Mouse (Mus musculus) embryonic facial prominence, embryonic 12.5 days (tissue): Measurements from ENCODE around the gene Cela3a. TPM values are rescaled to one million over a fixed set of nuclear protein-coding genes. Genes with fewer than 3 reads are reported as not detected.

ENCODE experiments used
- ATAC-seq: fragments of 200-750 bp; cut with Nextera tagmentation; 2 replicates; pipeline ENCODE4 v1.8.0; 2017; ENCODE audit not compliant: insufficient number of reproducible peaks, insufficient read depth, low FRiP score, low TSS enrichment
- H3K27ac ChIP-seq: fragments of 300-500 bp; sonication (generic); 2 replicates; pipeline ENCODE4 v1.5.1; 2016; ENCODE audit warnings: mild to moderate bottlenecking
- H3K27me3 ChIP-seq: fragments of 300-500 bp; sonication (generic); 2 replicates; pipeline ENCODE4 v1.6.1; 2016; ENCODE audit warnings: mild to moderate bottlenecking, moderate library complexity
- H3K36me3 ChIP-seq: fragments of 300-500 bp; sonication (generic); 2 replicates; pipeline ENCODE4 v1.6.1; 2016; ENCODE audit warnings: mild to moderate bottlenecking
- H3K4me1 ChIP-seq: fragments of 300-500 bp; sonication (generic); 2 replicates; pipeline ENCODE4 v1.6.1; 2016
- H3K4me2 ChIP-seq: fragments of 300-500 bp; sonication (generic); replicated peaks from 2 replicates; pipeline ENCODE4 v1.6.1; 2016; ENCODE audit warnings: mild to moderate bottlenecking, moderate library complexity
- H3K4me3 ChIP-seq: fragments of 300-500 bp; sonication (generic); 2 replicates; pipeline ENCODE4 v1.5.1; 2016; ENCODE audit warnings: mild to moderate bottlenecking
- H3K9ac ChIP-seq: fragments of 300-500 bp; sonication (generic); 2 replicates; pipeline ENCODE4 v1.6.1; 2016; ENCODE audit warnings: mild to moderate bottlenecking, moderate library complexity
- H3K9me3 ChIP-seq: fragments of 300-500 bp; sonication (generic); 2 replicates; pipeline ENCODE4 v1.6.1; 2016; ENCODE audit warnings: mild to moderate bottlenecking, moderate library complexity
- WGBS: fragments of 180-500 bp; shearing (Covaris S2); methylation state at CpG from one replicate; pipeline ENCODE4 v1.1.7; 2016; 5-methylcytosine and 5-hydroxymethylcytosine counted together
- polyA plus RNA-seq: library from polyadenylated mRNA; unstranded; fragments of >200 nt; fragmentation: Nextera tagmentation; extraction: Ambion mirVana; gene quantifications from 2 replicates; pipeline ENCODE4 v1.2.1, GENCODE M21; 2016

Gene Cela3a
- polyA plus RNA-seq, 1 experiment from 2014 or later = not detected

DNA sequence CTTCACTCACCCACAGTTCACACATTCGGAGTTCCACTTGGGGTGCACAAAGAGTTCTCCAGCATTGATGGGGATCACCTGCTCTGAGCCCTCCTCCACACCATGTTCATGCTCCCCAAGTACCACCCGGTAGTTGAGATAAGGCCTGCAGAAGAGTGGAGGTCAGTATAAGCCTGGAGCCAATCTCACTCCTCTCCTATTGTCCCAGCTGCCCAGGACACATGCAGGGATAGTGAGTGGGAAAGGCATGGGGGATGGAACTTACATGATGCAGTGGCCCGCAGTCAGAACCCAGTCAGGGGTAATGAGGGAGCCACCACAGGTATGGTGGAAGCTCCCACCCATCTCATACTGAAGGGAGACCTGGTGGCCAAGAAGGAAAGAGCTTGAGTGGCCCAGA, 4.0 kb downstream of the Cela3a start:
- Histone ChIP-seq H3K27me3 (no peaks in the 10 kb centered on the region), H3K4me3 (no peak overlapping the region), H3K27ac (no peak overlapping the region), H3K9ac (no peak overlapping the region), H3K36me3 (no peaks in the 10 kb centered on the region), H3K9me3 (no peaks in the 10 kb centered on the region), H3K4me1 (no peaks in the 10 kb centered on the region), H3K4me2 (no peak overlapping the region)
- no peak for ATAC-seq
- WGBS = 90% methylated on average over 3 of the region's 3 CpGs

DNA sequence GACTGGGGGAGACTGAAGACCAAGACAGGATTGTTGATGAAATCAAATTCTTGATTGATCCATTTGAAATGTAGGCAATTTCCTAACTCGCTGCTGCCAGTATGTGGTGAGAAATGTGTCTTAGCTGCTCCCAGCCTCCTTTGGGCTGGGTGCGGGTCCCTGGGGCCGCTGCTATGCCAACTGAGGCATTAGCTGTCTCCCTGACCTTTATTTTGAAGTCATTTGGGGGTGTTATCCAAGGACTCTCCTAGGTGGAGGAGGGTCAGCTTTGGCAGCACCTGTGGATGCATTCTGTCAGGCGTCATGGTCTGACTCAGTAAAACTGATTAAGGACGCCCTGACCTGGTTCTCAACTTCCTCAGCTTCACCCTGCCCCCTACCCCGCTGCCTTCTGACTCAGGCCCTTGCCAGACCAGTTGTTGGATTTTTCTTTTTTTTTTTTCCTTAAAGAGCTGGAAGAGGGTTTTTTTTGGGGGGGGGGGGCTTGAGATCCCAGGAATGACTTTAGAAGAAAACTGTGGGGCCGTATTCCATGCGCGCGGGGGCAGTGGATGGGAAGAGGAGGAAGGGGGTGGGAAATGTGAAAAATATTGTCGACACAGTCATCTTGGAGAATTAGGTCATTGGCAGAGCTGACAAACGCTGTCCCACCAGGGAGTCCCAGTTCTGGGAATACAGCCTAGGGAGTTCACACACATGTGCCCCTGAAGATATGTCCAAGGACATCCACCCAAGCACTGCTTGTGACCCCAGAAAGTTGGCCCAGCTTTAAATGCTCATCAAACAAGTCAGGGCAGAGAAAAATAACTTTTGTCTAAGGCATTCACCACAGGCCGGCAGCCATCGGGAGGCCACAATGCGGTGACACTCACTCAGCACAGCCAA, 12.7 kb downstream of the Cela3a start:
- no peak for ATAC-seq

DNA sequence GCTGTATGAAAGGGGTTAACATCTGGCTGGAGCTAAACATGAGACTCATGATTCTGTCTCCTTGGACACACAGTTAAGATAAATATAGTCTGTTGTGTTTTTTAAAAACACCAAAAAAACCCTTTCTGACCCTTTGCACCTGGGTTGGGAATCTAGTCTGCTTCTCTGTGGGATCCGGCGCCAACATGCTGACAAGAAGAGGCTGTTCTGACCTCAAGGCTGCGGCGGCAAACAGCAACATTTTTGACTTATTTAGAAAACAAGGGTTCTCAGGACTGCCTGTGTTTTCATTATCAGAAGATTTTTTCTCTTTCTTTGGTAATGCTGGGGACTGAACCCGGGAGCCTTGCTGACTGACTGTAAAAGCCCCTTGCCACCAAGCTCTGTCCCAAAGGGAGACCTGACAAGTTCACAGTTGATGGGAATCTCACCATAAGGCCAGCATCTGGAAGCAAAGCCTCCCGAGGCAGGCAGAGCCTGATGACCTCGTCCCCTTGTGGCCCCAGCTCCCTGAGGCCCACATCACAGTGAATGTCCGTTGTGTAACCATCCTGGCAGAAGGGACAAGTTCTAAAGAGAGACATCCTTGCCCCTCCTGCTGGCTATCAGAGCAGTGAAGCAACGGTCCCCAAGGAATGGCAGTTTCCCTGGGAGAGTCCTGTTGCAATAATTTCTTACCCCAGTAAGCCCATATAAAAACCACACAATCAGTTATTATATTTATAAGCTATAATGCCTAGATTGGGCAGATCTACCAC, 16.0 kb downstream of the Cela3a start:
- Histone ChIP-seq H3K36me3 (no peaks in the 10 kb centered on the region), H3K4me2 (no peak overlapping the region), H3K4me3 (no peak overlapping the region), H3K9me3 (0 out of 2 replicates have a peak, but pooled peaks cover 3% of the 10 kb centered on the region), H3K9ac (no peak overlapping the region), H3K27ac (no peak overlapping the region), H3K27me3 (no peaks in the 10 kb centered on the region), H3K4me1 (peaks cover 3% of the 10 kb centered on the region; the same call in 1 of the 2 replicates)
- ATAC-seq = no peak
- 57% methylated on average over 9 of the region's 9 CpGs for WGBS

More for the DNA sequence above, 12.7 kb downstream of the Cela3a start:
- 78% methylated on average over 15 of the region's 15 CpGs for WGBS
- Histone ChIP-seq H3K4me3 (no peak overlapping the region), H3K4me1 (no peaks in the 10 kb centered on the region), H3K9me3 (no peaks in the 10 kb centered on the region), H3K27me3 (no peaks in the 10 kb centered on the region), H3K4me2 (no peak overlapping the region), H3K9ac (no peak overlapping the region), H3K36me3 (no peaks in the 10 kb centered on the region), H3K27ac (no peak overlapping the region)

DNA sequence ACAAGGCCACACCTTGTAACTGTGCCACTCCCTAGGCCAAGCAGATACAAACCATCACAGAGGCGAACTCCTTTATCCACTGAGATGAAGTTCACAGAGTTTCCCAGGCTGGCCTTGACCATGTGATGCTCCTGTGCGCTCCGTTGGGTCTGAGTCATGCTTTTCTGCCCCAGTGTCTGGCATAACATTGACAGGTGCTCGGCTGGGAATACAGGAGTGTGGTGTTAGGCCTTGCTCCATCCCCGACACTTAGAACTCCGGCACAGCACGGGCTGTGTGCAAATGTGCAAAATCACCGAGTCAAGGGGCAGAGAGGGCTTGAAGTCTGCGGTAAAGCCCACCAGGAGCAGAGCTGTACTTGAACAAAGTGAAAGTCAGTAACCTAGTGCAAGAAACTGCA, 16.7 kb downstream of the Cela3a start:
- H3K27ac ChIP-seq = no peak overlapping the region
- 82% methylated on average over 9 of the region's 9 CpGs for WGBS
- no peak overlapping the region for H3K4me3 ChIP-seq
- H3K27me3 ChIP-seq = no peaks in the 10 kb centered on the region
- no peaks in the 10 kb centered on the region for H3K36me3 ChIP-seq
- peaks cover 3% of the 10 kb centered on the region; the same call in 1 of the 2 replicates for H3K4me1 ChIP-seq
- H3K4me2 ChIP-seq = no peak overlapping the region
- H3K9me3 ChIP-seq = 0 out of 2 replicates have a peak, but pooled peaks cover 3% of the 10 kb centered on the region
- no peak overlapping the region for H3K9ac ChIP-seq
- no peak for ATAC-seq

DNA sequence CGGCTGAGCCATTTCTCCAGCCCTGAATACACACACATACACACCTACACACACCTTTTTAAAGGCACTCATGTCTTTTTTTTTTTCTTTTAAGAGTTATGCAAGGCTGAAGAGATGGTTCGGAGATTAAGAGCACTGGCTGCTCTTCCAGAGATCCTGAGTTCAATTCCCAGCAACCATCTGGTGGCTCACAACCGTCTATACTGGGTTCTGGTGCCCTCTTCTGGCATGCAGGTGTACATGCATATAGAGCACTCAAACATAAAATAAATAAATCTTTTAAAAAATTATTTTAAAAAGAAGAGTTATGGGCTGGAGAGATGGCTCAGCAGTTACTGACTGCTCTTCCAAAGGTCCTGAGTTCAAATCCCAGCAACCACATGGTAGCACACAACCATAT, 18.3 kb downstream of the Cela3a start:
- Histone ChIP-seq H3K9me3 (0 out of 2 replicates have a peak, but pooled peaks cover 3% of the 10 kb centered on the region), H3K27me3 (no peaks in the 10 kb centered on the region), H3K36me3 (no peaks in the 10 kb centered on the region), H3K9ac (no peak overlapping the region), H3K27ac (no peak overlapping the region), H3K4me3 (no peak overlapping the region), H3K4me1 (peaks cover 3% of the 10 kb centered on the region; the same call in 1 of the 2 replicates), H3K4me2 (no peak overlapping the region)
- ATAC-seq = no peak
- 92% methylated on average over 3 of the region's 3 CpGs for WGBS

DNA sequence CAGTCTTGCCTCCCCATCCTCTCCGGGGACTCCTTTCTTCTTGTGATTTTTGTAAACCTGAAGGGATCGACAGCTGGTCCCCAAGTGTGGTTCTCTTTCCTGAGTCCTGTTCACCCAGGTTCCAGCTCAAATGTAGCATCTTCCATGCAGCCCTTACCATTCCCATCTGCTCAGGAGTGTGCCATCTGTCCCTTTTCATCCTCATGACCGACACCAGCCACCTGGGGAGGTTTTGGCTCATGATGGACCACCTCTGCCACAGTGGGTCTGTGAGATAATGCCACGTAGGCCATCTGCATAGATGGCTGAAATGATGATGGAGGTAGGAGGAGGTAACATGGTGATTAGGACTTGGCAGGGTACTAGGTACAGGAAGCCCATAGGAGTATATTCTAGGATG, 19.4 kb downstream of the Cela3a start:
- no peak overlapping the region for H3K9ac ChIP-seq
- WGBS = 94% methylated on average over 4 of the region's 4 CpGs
- H3K4me2 ChIP-seq = no peak overlapping the region
- no peaks in the 10 kb centered on the region for H3K36me3 ChIP-seq
- H3K27ac ChIP-seq = no peak overlapping the region
- H3K27me3 ChIP-seq = no peaks in the 10 kb centered on the region
- H3K9me3 ChIP-seq = 0 out of 2 replicates have a peak, but pooled peaks cover 3% of the 10 kb centered on the region
- H3K4me3 ChIP-seq = no peak overlapping the region
- peaks cover 3% of the 10 kb centered on the region; the same call in 1 of the 2 replicates for H3K4me1 ChIP-seq
- ATAC-seq = no peak

DNA sequence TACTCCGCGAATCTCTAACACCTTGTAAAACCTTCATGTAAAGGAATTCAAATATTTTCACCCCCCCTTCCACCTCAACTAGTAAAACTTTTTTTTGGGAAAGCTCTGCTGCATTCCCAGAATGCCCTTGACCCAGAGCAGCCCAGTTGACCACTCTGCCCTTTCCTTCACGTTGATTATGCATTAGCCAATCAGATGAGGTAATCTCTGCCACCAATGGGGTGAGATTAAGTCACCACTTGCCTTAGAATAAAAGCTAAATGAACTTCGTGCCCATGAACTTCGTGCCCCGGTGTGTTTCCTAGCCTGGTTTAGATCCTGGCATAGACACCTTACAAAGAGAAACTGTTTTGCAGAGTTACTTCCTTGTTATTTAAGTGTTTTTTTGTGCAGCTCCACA, 20.6 kb downstream of the Cela3a start:
- Histone ChIP-seq H3K9me3 (0 out of 2 replicates have a peak, but pooled peaks cover 3% of the 10 kb centered on the region), H3K4me1 (peaks cover 3% of the 10 kb centered on the region; the same call in 1 of the 2 replicates), H3K27ac (no peak overlapping the region), H3K9ac (no peak overlapping the region), H3K4me2 (peak overlapping the region; percentile 70), H3K4me3 (peak overlapping the region; percentile 73), H3K27me3 (no peaks in the 10 kb centered on the region), H3K36me3 (no peaks in the 10 kb centered on the region)
- 53% methylated on average over 6 of the region's 6 CpGs for WGBS
- ATAC-seq = no peak

DNA sequence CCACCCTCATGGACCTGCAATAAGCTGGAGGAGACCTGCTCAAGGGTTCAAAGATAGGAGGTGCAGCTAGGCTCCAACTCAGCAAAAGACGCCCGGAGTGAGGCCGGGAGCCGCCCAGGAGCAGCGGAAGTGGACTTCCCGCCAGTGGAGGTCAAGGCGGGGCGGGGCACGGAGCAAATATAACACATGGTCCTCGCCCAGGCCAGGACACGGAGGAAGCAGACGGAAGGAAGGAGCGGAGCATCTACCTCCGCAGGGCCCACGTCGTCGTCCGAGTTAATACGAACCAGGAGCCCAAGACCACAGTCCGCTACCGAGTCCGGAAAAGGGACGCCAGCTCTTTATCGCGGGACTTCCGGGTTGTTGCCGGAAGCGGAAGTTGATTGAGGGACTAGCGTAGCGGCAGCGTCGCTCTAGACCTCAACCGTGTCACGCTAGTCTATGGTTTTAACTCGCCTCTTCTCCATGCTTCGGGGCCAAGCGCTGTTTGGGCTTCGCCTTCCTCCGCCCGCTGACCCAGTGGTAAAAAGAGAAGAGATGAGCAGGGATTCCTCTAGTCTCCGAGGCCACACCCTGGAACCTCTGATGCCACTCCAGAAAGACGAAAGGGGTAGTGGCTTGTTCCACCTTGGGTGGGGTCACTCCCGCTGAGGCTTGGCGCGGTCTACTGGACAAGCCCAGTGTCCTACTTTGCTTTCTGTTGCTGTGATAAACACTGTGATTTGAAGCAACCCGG, 21.4 kb downstream of the Cela3a start:
- H3K36me3 ChIP-seq = no peaks in the 10 kb centered on the region
- 0 out of 2 replicates have a peak, but pooled peaks cover 3% of the 10 kb centered on the region for H3K9me3 ChIP-seq
- H3K4me2 ChIP-seq = peak overlapping the region; percentile 70
- H3K4me3 ChIP-seq = peak overlapping the region; percentile 73
- ATAC-seq = peak; percentile 91
- 1% methylated on average over 46 of the region's 46 CpGs for WGBS
- no peaks in the 10 kb centered on the region for H3K27me3 ChIP-seq
- peak overlapping the region; percentile 71 for H3K9ac ChIP-seq
- peaks cover 3% of the 10 kb centered on the region; the same call in 1 of the 2 replicates for H3K4me1 ChIP-seq
- peak overlapping the region; percentile 92 for H3K27ac ChIP-seq

DNA sequence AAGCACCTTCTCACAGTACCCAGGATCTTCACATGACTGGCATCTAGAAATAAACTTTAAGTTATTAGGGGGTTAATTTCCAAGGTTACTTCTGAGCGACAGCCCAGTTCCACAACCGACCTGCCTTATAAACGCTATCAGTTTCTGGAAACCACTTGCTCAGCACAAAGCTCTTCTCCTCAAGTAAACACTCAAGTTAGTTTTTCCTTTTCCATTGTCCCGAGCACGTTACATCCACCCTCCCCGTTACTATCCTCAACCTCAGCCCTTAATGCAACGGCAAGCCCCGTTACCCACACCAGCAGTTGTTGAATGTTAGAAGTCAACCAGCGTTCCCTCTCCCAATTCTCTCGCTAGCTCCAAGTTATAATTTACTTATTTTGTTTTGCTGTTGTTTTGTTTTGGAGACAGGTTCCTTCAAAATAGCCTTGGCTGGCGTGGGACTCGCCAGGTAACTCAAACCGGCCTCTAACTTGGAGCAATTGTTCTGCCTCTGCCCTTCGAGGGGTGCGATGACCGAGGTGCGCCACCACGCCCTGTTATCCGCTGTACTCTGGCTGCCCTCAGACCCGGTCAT, 22.0 kb downstream of the Cela3a start:
- H3K4me2 ChIP-seq = peak overlapping the region; percentile 70
- H3K27me3 ChIP-seq = no peaks in the 10 kb centered on the region
- H3K36me3 ChIP-seq = no peaks in the 10 kb centered on the region
- H3K9ac ChIP-seq = peak overlapping the region; percentile 71
- H3K4me3 ChIP-seq = peak overlapping the region; percentile 73
- H3K4me1 ChIP-seq = peaks cover 3% of the 10 kb centered on the region; the same call in 1 of the 2 replicates
- peak overlapping the region; percentile 92 for H3K27ac ChIP-seq
- no peak for ATAC-seq
- under 1% methylated on average over 20 of the region's 20 CpGs for WGBS
- H3K9me3 ChIP-seq = 0 out of 2 replicates have a peak, but pooled peaks cover 3% of the 10 kb centered on the region

DNA sequence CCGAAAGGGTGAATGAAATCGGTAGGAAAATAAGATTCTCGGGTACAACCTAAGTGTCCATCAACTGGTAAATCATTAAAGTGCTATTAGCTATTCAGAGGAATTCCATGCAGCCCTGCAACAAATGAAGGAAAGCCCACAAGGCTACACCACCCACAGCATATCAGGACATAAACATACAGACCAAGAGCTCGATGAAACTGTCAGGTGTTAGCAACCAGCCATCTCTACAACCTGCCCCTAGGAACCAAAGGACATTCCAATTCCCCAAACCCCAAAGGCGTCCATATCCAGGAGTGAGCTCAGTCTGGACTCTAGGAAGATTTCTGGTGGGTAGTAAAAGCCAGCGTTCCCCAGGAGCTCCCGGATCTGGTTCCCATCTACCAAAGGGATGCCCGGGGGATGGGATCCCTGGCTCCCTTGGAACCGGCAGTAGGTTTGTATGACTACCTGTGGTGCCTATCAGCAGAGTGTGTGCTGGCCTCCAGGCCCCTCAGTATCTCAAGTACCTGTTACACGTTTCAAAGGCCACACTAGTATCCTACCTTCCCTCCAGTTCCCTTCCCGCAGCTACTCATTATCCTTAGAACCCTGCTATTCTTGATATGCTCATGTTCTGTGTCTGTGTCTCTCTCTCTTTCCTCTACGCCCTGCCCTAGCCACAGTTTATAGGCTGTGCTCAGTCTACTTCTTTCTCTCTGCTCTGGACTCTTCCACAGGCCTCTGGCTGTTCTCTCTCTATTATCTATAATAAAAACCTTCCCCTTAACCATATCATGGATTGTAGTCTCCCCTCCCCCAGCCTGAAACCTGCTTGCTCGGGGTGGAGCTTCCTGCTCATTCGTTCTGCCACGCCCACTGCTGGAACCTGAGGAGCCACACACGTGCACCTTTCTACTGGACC, 28.6 kb downstream of the Cela3a start:
- no peak for ATAC-seq
- 26% methylated on average over 15 of the region's 16 CpGs for WGBS
- Histone ChIP-seq H3K9me3 (no peaks in the 10 kb centered on the region), H3K27me3 (no peaks in the 10 kb centered on the region), H3K4me1 (peaks cover 7% of the 10 kb centered on the region; the same call in 1 of the 2 replicates), H3K27ac (peak overlapping the region; percentile 57; the same call in 1 of the 2 replicates), H3K36me3 (no peaks in the 10 kb centered on the region), H3K4me3 (0 out of 2 replicates have a peak overlapping the region, but pooled peaks have one; percentile 6), H3K4me2 (peak overlapping the region; percentile 24), H3K9ac (no peak overlapping the region)
